Mouse (Mus musculus) megakaryocyte, embryonic 14.5 days (primary cell): ENCODE measurements around the gene Dnajb13.

Source experiments
- FLI1 ChIP-seq: IDR thresholded peaks from 2 replicates; pipeline ENCODE4 v1.6.1; 2012; ENCODE audit warnings: low read length, inconsistent platforms, mixed read lengths
- GATA1 ChIP-seq: IDR thresholded peaks from 3 replicates; pipeline ENCODE4 v1.6.1; 2012; ENCODE audit warnings: mixed read lengths, low read length, inconsistent platforms, borderline replicate concordance

DNA sequence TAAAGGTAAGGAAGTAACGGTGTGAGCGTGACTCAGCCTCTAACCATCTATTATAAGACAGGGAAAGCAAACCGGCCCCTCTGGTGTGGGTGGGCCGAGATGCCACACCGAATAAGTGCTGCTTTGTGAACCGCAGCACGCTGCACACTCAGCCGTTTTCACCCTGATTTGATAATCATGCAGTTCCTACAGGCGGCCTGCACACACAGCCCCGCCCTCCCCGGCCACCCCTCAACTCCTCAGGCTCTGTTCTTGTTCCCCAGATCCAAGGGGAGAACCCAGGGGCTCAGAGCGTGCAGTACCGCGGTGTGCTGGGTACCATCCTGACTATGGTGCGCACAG lies 35.0 kb downstream of the Dnajb13 start:
- TF ChIP-seq GATA1, result no peak
- TF ChIP-seq FLI1, result no peak
